Mouse (Mus musculus) MEL (cell line): ENCODE results near the gene Mrln. TPM values are rescaled to one million over a fixed set of nuclear protein-coding genes. Genes with fewer than 3 reads are reported as not detected.

ENCODE experiments used
- DNase-seq: peaks from one replicate; pipeline ENCODE4 v3.0.0; 2011; ENCODE audit warnings: low read depth, low spot score
- H3K27ac ChIP-seq: 2 replicates; pipeline ENCODE4 v1.5.1; 2012; ENCODE audit warnings: low read depth, mild to moderate bottlenecking, control low read depth, low read length, moderate library complexity; ENCODE audit not compliant: control insufficient read depth
- H3K27me3 ChIP-seq, 2 experiments: fragments of 150-350 bp in 1 of 2; sonication (generic) in 1 of 2; 2 replicates each; pipeline ENCODE4 v1.6.1; 2012; ENCODE audit warnings: low read length in 2 of 2, mild to moderate bottlenecking in 2 of 2, improper control_type of control experiment in 1 of 2, moderate library complexity in 1 of 2; ENCODE audit not compliant: insufficient read depth in 2 of 2, control insufficient read depth in 1 of 2
- H3K36me3 ChIP-seq, 2 experiments: 2 replicates each; pipeline ENCODE4 v1.6.1; 2012 to 2014; ENCODE audit warnings: low read length in 2 of 2, improper control_type of control experiment in 1 of 2, inconsistent platforms in 1 of 2, mild to moderate bottlenecking in 1 of 2; ENCODE audit not compliant: insufficient read depth in 2 of 2, control insufficient read depth in 1 of 2
- H3K4me1 ChIP-seq, 2 experiments: fragments of 150-350 bp in 1 of 2; sonication (generic) in 1 of 2; 2 replicates each; pipeline ENCODE4 v1.6.1; 2012; ENCODE audit warnings: low read length in 2 of 2, improper control_type of control experiment in 1 of 2, mild to moderate bottlenecking in 1 of 2; ENCODE audit not compliant: insufficient read depth in 2 of 2, control insufficient read depth in 1 of 2
- H3K4me3 ChIP-seq, 2 experiments: fragments of 150-350 bp in 1 of 2; sonication (generic) in 1 of 2; 2 replicates each; pipeline ENCODE4 v1.5.1; 2012; ENCODE audit warnings: low read depth in 2 of 2, low read length in 2 of 2, mild to moderate bottlenecking in 2 of 2, moderate library complexity in 2 of 2, control low read depth in 1 of 2, improper control_type of control experiment in 1 of 2; ENCODE audit not compliant: control insufficient read depth in 1 of 2, insufficient read depth in 1 of 2
- H3K79me2 ChIP-seq: 2 replicates; pipeline ENCODE4 v1.6.1; 2012; ENCODE audit warnings: mild to moderate bottlenecking, low read length, moderate library complexity; ENCODE audit not compliant: control insufficient read depth, poor library complexity, insufficient read depth
- H3K9ac ChIP-seq: 2 replicates; pipeline ENCODE4 v1.6.1; 2012; ENCODE audit warnings: low read depth, mild to moderate bottlenecking, control low read depth, low read length, moderate library complexity; ENCODE audit not compliant: control insufficient read depth, poor library complexity, severe bottlenecking
- H3K9me3 ChIP-seq: fragments of 150-350 bp; sonication (generic); replicated peaks from 2 replicates; pipeline ENCODE4 v1.6.1; 2012; ENCODE audit warnings: mild to moderate bottlenecking, low read length, improper control_type of control experiment, moderate library complexity; ENCODE audit not compliant: insufficient read depth
- BHLHE40 ChIP-seq: IDR thresholded peaks from 2 replicates; pipeline ENCODE4 v1.6.1; 2012; ENCODE audit warnings: low read depth, mild to moderate bottlenecking, inconsistent platforms, low read length, improper control_type of control experiment, borderline replicate concordance
- CHD1 ChIP-seq: IDR thresholded peaks from 2 replicates; pipeline ENCODE4 v1.6.1; 2012; ENCODE audit warnings: low read depth, mild to moderate bottlenecking, inconsistent platforms, low read length, improper control_type of control experiment
- CHD2 ChIP-seq: IDR thresholded peaks from 2 replicates; pipeline ENCODE4 v1.6.1; 2011; ENCODE audit warnings: low read length, improper control_type of control experiment
- CTCF ChIP-seq, 3 experiments: IDR thresholded peaks in 2 of 3; conservative IDR thresholded peaks in 1 of 3; 2 replicates each; pipeline ENCODE4 v1.5.1; 2011 to 2012; ENCODE audit warnings: low read length in 3 of 3, low read depth in 2 of 3, mild to moderate bottlenecking in 2 of 3, improper control_type of control experiment in 1 of 3, inconsistent platforms in 1 of 3, mixed read lengths in 1 of 3, moderate library complexity in 1 of 3; ENCODE audit not compliant: control insufficient read depth in 1 of 3, insufficient read depth in 1 of 3, poor library complexity in 1 of 3, severe bottlenecking in 1 of 3
- E2F4 ChIP-seq: IDR thresholded peaks from 2 replicates; pipeline ENCODE4 v1.6.1; 2011; ENCODE audit warnings: low read depth, low read length, improper control_type of control experiment, borderline replicate concordance
- ELF1 ChIP-seq: IDR thresholded peaks from 2 replicates; pipeline ENCODE4 v1.6.1; 2014; ENCODE audit warnings: low read depth, mild to moderate bottlenecking, inconsistent platforms, low read length, improper control_type of control experiment, moderate library complexity
- ETS1 ChIP-seq: IDR thresholded peaks from 2 replicates; pipeline ENCODE4 v1.6.1; 2012; ENCODE audit warnings: low read depth, mild to moderate bottlenecking, inconsistent platforms, low read length, improper control_type of control experiment, moderate library complexity
- GABPA ChIP-seq: IDR thresholded peaks from 2 replicates; pipeline ENCODE4 v1.6.1; 2012; ENCODE audit warnings: low read depth, mild to moderate bottlenecking, inconsistent platforms, low read length, improper control_type of control experiment, moderate library complexity
- HCFC1 ChIP-seq: IDR thresholded peaks from 2 replicates; pipeline ENCODE4 v1.6.1; 2012; ENCODE audit warnings: low read depth, mild to moderate bottlenecking, inconsistent platforms, low read length, improper control_type of control experiment, moderate library complexity
- JUND ChIP-seq: IDR thresholded peaks from 2 replicates; pipeline ENCODE4 v1.6.1; 2011; ENCODE audit warnings: low read depth, mild to moderate bottlenecking, improper control_type of control experiment, low read length
- KAT2A ChIP-seq: conservative IDR thresholded peaks from 2 replicates; pipeline ENCODE4 v1.6.1; 2012; ENCODE audit warnings: low read depth, low read length, improper control_type of control experiment, inconsistent platforms
- MAFK ChIP-seq: IDR thresholded peaks from 2 replicates; pipeline ENCODE4 v1.6.1; 2011; ENCODE audit warnings: low read depth, mild to moderate bottlenecking, low read length, improper control_type of control experiment, borderline replicate concordance
- MAZ ChIP-seq: IDR thresholded peaks from 2 replicates; pipeline ENCODE4 v1.6.1; 2012; ENCODE audit warnings: low read depth, mild to moderate bottlenecking, inconsistent platforms, low read length, improper control_type of control experiment
- MEF2A ChIP-seq: IDR thresholded peaks from 2 replicates; pipeline ENCODE4 v1.6.1; 2014; ENCODE audit warnings: low read depth, mild to moderate bottlenecking, inconsistent platforms, low read length, improper control_type of control experiment; ENCODE audit not compliant: poor library complexity, insufficient replicate concordance, severe bottlenecking; ENCODE audit errors: extremely low read depth
- MYB ChIP-seq: IDR thresholded peaks from 2 replicates; pipeline ENCODE4 v1.6.1; 2011; ENCODE audit warnings: mild to moderate bottlenecking, low read depth, low read length, improper control_type of control experiment
- NELFE ChIP-seq: IDR thresholded peaks from 2 replicates; pipeline ENCODE4 v1.6.1; 2011; ENCODE audit warnings: low read depth, low read length, improper control_type of control experiment
- NRF1 ChIP-seq: IDR thresholded peaks from 2 replicates; pipeline ENCODE4 v1.6.1; 2014; ENCODE audit warnings: low read depth, mild to moderate bottlenecking, inconsistent platforms, low read length, improper control_type of control experiment, moderate library complexity; ENCODE audit not compliant: poor library complexity, insufficient read depth, severe bottlenecking
- POLR2AphosphoS2 ChIP-seq: IDR thresholded peaks from 2 replicates; pipeline ENCODE4 v1.6.1; 2011; ENCODE audit warnings: low read length, improper control_type of control experiment
- RAD21 ChIP-seq: IDR thresholded peaks from 2 replicates; pipeline ENCODE4 v1.6.1; 2011; ENCODE audit warnings: mild to moderate bottlenecking, low read depth, low read length, improper control_type of control experiment
- RCOR1 ChIP-seq: IDR thresholded peaks from 2 replicates; pipeline ENCODE4 v1.6.1; 2012; ENCODE audit warnings: low read depth, mild to moderate bottlenecking, inconsistent platforms, low read length, improper control_type of control experiment
- SIN3A ChIP-seq: IDR thresholded peaks from 2 replicates; pipeline ENCODE4 v1.6.1; 2012; ENCODE audit warnings: low read length, improper control_type of control experiment, inconsistent platforms
- TAL1 ChIP-seq: IDR thresholded peaks from 2 replicates; pipeline ENCODE4 v1.6.1; 2012; ENCODE audit warnings: mild to moderate bottlenecking, inconsistent platforms, low read length, moderate library complexity, mixed read lengths
- TCF12 ChIP-seq: IDR thresholded peaks from 2 replicates; pipeline ENCODE4 v1.6.1; 2014; ENCODE audit warnings: low read depth, mild to moderate bottlenecking, inconsistent platforms, low read length, improper control_type of control experiment, moderate library complexity
- UBTF ChIP-seq: IDR thresholded peaks from 2 replicates; pipeline ENCODE4 v1.6.1; 2012; ENCODE audit warnings: low read depth, mild to moderate bottlenecking, inconsistent platforms, low read length, improper control_type of control experiment, moderate library complexity, borderline replicate concordance; ENCODE audit not compliant: insufficient read depth
- USF1 ChIP-seq: IDR thresholded peaks from 2 replicates; pipeline ENCODE4 v1.6.1; 2014; ENCODE audit warnings: low read depth, mild to moderate bottlenecking, inconsistent platforms, low read length, improper control_type of control experiment, moderate library complexity
- USF2 ChIP-seq, 2 experiments: IDR thresholded peaks; 2 replicates each; pipeline ENCODE4 v1.6.1; 2011 to 2012; ENCODE audit warnings: improper control_type of control experiment in 2 of 2, low read length in 2 of 2, borderline replicate concordance in 1 of 2, inconsistent platforms in 1 of 2, low read depth in 1 of 2, mild to moderate bottlenecking in 1 of 2; ENCODE audit not compliant: insufficient read depth in 1 of 2
- ZC3H11A ChIP-seq: IDR thresholded peaks from 2 replicates; pipeline ENCODE4 v1.6.1; 2012; ENCODE audit warnings: low read depth, mild to moderate bottlenecking, inconsistent platforms, low read length, improper control_type of control experiment
- ZKSCAN1 ChIP-seq: IDR thresholded peaks from 2 replicates; pipeline ENCODE4 v1.6.1; 2012; ENCODE audit warnings: low read depth, mild to moderate bottlenecking, inconsistent platforms, low read length, improper control_type of control experiment, moderate library complexity
- ZMIZ1 ChIP-seq: IDR thresholded peaks from 2 replicates; pipeline ENCODE4 v1.6.1; 2012; ENCODE audit warnings: low read depth, mild to moderate bottlenecking, inconsistent platforms, low read length, improper control_type of control experiment, moderate library complexity
- ZNF384 ChIP-seq: IDR thresholded peaks from 2 replicates; pipeline ENCODE4 v1.6.1; 2012; ENCODE audit warnings: low read depth, mild to moderate bottlenecking, inconsistent platforms, low read length, improper control_type of control experiment
- polyA plus RNA-seq, 2 experiments: library from polyadenylated mRNA; stranded (reverse) in 1 of 2; unstranded in 1 of 2; fragments of >175 nt in 1 of 2; fragments of >200 nt in 1 of 2; gene quantifications; 2 replicates each; pipeline versions ENCODE4 v1.2.1 to v1.2.4; 2012; ENCODE audit warnings: low replicate concordance in 2 of 2, low read depth in 1 of 2; ENCODE audit not compliant: insufficient read length in 2 of 2, insufficient read depth in 1 of 2, missing spikeins in 1 of 2
- total RNA-seq: library from RNA; depleted of rRNA; stranded (reverse); fragments of 300-350 nt; gene quantifications from 2 replicates; pipeline ENCODE4 v1.2.3, GENCODE M21; 2012

Gene Mrln
- total and polyA plus RNA-seq, 3 experiments = not detected

DNA sequence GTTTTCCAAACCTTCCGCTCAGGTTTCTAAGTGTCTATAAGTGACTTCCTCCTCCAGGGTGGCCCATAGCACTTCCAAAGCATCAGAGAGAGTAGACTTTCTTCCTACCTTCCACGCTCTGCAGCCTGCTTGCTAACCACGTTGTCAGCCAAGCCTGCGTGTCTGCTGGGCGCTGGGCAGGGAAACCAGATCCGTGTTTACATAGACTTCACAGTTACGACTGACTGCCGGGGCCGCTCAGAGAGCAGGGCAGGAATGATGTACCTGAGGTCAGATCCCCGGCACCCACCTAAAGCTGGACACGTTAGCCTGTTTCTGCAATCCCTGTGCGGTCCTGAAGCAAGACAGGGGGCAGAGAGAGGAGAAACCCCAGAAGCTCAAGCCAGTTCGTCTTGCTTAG lies 36.1 kb upstream of the Mrln start:
- no peaks in the 10 kb centered on the region for H3K79me2 ChIP-seq
- TF ChIP-seq USF2 (IDR thresholded peaks at IDR 0.05; ENCODE audit: borderline replicate concordance in 1 of 2, insufficient read depth in 1 of 2, low read depth in 1 of 2, low read length in 2 of 2) (no peak), E2F4 (no peak), UBTF (no peak), ZKSCAN1 (no peak), TAL1 (no peak), KAT2A (no peak), RAD21 (no peak), JUND (no peak), SIN3A (no peak), CTCF (IDR thresholded peaks at IDR 0.05 in 2 of 3, conservative IDR thresholded peaks at IDR 0.05 in 1 of 3; ENCODE audit: control insufficient read depth in 1 of 3, insufficient read depth in 1 of 3, low read depth in 2 of 3, low read length in 3 of 3, poor library complexity in 1 of 3, severe bottlenecking in 1 of 3) (no peak), RCOR1 (no peak), NELFE (no peak), ELF1 (no peak), POLR2AphosphoS2 (no peak), BHLHE40 (no peak), MAZ (no peak)
- no peaks in the 10 kb centered on the region for H3K9me3 ChIP-seq
- H3K27ac ChIP-seq = no peak overlapping the region
- H3K9ac ChIP-seq = no peak overlapping the region
- no peak for DNase-seq
- no peaks in the 10 kb centered on the region for H3K27me3 ChIP-seq
- H3K4me1 ChIP-seq = no peaks in the 10 kb centered on the region
- no peak overlapping the region for H3K4me3 ChIP-seq
- no peaks in the 10 kb centered on the region; a peak in 1 of 4 replicates for H3K36me3 ChIP-seq

DNA sequence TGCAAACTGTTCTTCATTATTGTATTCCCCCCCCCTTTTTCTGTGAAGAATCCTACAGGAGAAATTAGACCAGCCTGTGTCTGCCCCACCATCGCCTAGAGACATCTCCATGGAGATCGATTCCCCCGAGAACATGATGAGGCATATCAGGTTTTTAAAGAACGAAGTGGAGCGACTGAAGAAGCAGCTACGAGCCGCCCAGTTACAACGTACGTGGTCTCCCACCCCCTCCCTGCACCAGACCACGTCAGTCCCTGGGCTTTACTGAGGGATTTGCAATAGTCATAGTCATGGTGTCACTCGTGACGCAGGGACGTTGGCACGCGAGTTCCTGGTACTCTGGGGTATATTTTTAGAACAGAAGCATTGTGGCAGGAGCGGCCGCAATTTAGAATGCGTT lies 35.4 kb upstream of the Mrln start:
- no peaks in the 10 kb centered on the region for H3K9me3 ChIP-seq
- DNase-seq = no peak
- H3K79me2 ChIP-seq = no peaks in the 10 kb centered on the region
- TF ChIP-seq ZC3H11A = no peak
- TF ChIP-seq MAZ = no peak
- TF ChIP-seq CHD2 = no peak
- no peak for TF ChIP-seq TCF12
- TF ChIP-seq MEF2A = no peak
- TF ChIP-seq RCOR1 = no peak
- TF ChIP-seq ELF1 = no peak
- TF ChIP-seq MYB = no peak
- no peak for TF ChIP-seq MAFK
- TF ChIP-seq HCFC1 = no peak
- TF ChIP-seq TAL1 = no peak
- TF ChIP-seq CHD1 = no peak
- TF ChIP-seq ZNF384 = no peak
- no peak for TF ChIP-seq NRF1
- TF ChIP-seq UBTF = no peak
- no peak for TF ChIP-seq GABPA
- no peak for TF ChIP-seq ZMIZ1
- no peak for TF ChIP-seq USF1
- TF ChIP-seq USF2 (IDR thresholded peaks at IDR 0.05; ENCODE audit: borderline replicate concordance in 1 of 2, insufficient read depth in 1 of 2, low read depth in 1 of 2, low read length in 2 of 2) = no peak
- no peak for TF ChIP-seq ETS1
- no peaks in the 10 kb centered on the region for H3K27me3 ChIP-seq
- H3K4me1 ChIP-seq = no peaks in the 10 kb centered on the region
- no peak overlapping the region for H3K9ac ChIP-seq
- no peak overlapping the region for H3K27ac ChIP-seq
- H3K36me3 ChIP-seq = peaks cover 0 to 2% of the 10 kb centered on the region in 2 experiments; a peak in 1 of 4 replicates
- H3K4me3 ChIP-seq = no peak overlapping the region
